Mouse (Mus musculus): Measurements from ENCODE around the gene Phf3.
"Not testable (repeated sequence)": the region's sequence is repeated elsewhere in the genome, so short reads cannot be mapped to it uniquely, and the experiment has no call there.

The Phf3 gene

DNA sequence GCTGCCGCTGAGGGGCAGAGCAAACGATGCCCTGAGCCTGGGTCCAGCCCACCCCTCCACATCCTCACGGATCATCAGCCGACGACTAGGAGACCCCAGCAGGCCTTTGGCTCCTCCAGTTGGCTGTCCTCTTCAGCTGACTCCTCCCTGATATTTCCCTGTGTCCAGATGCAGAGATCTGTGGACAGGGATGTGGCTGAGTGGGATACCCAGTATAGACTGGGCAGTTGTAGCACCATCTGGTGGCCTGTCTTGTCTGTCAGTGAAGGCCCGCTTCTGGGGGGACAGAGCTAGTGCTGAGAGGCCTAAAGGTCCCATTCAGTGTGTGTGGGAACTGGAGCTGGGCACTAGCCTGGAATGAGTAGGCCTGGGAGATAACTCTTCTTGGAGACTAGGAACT lies 101.9 kb downstream of the Phf3 start:
- no peak for DNase-seq (ENCODE audit: low read depth, low spot score)

DNA sequence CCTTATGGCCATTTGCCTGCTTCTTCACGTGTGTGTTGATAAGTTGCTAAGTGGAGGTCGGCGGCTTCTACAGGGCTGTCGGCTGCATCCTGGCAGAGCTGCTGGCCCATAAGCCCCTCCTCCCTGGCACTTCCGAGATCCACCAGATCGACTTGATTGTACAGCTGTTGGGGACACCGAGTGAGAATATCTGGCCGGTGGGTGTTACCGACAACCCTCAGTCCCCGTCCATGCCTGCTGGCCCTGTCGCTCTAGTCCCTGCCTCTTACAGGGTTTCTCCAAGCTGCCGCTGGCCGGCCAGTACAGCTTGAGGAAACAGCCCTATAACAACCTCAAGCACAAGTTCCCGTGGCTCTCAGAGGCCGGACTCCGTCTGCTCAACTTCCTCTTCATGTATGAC lies 103.1 kb downstream of the Phf3 start:
- DNase-seq (ENCODE audit: low read depth, low spot score), result not testable (repeated sequence)

DNA sequence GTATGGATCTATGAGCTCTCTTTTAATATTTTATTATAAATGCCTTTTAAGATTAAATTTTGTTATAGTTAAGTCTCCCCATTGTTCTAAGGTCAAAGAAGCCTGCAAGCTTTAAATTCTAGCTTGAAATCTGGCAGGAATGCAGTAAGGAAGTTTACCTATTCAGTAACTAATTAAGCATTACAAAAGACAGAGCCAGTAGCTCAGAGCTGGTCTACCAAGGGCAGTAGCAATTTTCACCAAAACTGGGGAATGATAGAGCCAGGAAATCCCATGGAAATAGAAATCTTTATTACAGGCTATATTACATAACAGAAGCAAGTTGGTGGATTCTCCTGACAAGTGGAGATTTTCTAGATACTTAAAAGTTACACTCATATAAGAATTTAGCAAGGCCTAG lies 116.9 kb downstream of the Phf3 start:
- no peak for DNase-seq (ENCODE audit: low read depth, low spot score)

DNA sequence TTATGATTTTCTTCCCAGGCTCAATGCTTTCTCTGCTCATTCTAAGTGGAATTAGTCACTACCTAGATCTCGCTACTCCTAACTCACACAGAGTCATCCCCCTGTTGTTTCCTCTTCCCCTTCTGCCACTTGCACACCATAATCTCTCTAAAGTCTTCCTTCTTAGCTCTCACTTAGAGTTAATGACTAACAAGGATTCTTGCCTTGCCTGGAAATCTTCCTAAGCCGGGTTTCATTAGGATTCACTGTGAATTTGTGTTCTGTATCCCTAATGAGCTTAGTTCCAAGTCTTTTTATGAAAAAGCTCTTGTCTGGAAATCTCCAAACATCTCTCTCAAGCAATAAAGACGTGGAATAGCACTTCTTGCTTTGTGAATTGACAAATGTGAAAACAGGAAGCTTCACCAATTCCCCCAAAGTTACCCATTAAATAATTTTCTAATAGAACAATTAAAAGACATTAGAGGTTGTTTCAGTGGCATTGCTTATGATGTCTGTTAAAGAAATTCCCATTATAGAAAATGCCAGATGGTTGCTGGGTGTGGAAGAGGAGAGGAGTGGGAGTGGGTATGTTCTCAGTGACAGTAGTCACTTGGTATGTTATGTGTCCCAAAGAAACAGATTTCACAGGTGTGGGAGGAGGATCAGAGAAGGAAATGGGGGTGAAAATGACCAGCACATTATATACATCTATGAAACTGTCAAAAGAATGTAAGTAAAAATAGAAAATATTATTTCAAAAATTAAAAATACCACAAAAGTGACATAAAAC lies 118.1 kb downstream of the Phf3 start:
- DNase-seq (ENCODE audit: low read depth, low spot score), result no peak
